Mouse (Mus musculus): ENCODE measurements around the gene Kcnj2.
A peak's percentile ranks its signal among the peaks of the same experiment; 100 is the strongest.

Gene Kcnj2

GRCm38 (mm10) chr11:111065635-111066298 is at the start of gene Kcnj2:
Kcnj2 (plus strand) TSS chr11:111066164.
- DNase-seq (ENCODE audit: low spot score) = peak; percentile 96

DNA sequence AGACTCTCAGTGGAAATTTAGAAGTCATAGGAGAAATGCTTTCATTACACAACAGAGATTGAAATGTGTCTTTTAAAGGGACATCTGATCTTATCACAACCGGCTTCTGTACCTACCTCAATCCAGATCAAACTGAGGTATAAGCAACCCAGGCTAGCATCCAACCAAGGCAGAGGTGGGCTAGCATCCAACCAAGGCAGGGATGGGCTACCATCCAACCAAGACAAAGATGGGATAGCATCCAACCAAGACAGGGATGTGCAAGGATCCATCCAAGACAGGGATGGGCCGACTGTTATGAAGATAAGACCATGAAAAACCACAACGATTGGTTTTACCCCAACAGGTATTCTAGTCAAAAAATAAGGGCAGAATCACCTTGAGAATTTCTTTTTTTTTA is 49.8 kb upstream of the Kcnj2 start:
- DNase-seq (ENCODE audit: low spot score) = no peak

GRCm38 (mm10) chr11:111020211-111020610 is 45.8 kb upstream of the Kcnj2 start:
- DNase-seq (ENCODE audit: low spot score) = no peak

GRCm38 (mm10) chr11:111022681-111023281 is 43.2 kb upstream of the Kcnj2 start:
- no peak for DNase-seq (ENCODE audit: low spot score)

GRCm38 (mm10) chr11:111042175-111042574 is 23.8 kb upstream of the Kcnj2 start:
- DNase-seq (ENCODE audit: low spot score) = peak; percentile 36

DNA sequence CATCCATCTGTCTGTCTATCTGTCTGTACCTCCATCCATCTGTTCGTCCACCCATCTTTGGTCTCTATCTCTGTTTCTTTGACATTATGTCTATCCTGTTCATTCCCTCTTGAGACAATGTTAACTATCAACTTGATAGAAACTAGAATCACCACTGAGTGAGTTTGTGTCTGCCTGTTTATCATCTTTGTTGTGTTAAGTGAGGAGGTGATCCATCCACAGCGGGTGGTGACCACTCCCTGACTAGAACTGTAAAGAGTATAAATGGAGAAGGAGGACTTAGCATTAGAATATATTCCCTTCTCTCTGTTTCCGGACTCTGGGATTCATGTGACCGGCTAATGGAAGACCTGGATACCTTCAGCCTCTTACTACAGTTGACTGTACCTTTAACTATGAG is 22.7 kb upstream of the Kcnj2 start:
- no peak for DNase-seq (ENCODE audit: low spot score)

GRCm38 (mm10) chr11:111054252-111054651 is 11.7 kb upstream of the Kcnj2 start:
- DNase-seq (ENCODE audit: low spot score) = no peak

DNA sequence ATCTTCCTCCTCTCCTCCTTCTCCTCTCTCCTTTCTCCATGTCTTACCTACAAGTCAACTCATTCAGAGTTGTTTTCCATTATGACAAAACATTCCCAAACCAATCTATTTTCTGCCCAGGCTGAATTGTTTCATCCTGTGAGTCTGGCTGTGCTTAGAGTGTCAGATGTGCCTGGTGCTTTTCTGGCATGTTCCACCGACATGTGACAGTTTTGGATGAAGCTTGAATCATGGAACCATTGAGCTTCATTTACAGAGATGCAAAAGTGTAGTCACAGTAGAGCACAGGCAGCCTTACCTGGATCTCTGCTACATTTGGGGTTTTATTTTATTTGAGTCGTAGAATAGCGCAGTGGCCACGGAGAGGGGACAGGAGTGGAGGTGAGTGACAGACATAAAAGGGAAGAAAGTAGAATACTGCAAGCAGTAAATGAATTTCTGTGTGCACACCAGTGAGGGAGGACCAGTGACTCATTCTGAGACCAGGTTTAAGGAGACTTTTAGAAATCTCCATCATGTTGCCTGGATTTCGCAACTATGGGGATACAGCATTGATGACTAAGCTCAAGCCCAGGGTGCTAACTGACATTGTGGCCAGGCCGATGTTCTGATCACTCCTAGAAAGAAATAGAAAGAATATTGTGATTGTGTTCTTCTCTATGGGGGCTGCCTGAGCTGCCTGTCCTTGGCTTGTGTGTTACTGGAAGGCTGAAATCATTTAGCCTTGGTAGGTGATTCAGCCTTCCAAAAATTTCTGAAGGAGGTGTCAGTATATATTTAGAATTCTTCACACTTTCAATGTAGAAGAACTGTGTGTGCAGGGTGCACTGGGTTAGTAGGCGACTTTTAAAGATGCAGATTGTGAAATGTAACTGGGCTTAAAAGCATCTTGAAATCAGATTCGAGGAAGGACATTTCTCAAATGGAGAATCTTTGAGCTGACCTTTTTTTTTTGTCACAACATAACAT is 10.8 kb upstream of the Kcnj2 start:
- DNase-seq (ENCODE audit: low spot score) = peak; percentile 31

DNA sequence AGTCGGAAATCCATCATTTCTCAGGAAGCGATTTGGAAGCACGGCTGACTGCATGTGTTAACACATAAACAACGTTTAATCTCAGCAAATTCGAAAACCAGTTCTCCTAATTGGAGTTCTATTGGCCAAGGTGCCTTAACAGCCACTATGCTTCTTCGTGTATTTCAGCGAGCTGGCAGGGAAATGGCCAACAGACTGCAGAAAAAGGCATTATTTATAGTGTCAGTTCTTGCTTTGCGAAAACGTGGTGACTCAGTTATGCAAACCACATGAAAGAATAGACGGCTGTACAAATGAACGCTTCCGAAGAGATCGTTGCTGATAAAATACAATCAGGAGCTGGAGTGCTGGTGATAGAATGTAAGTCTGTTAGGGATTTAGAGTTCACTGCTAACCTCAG is 9.9 kb upstream of the Kcnj2 start:
- no peak for DNase-seq (ENCODE audit: low spot score)

GRCm38 (mm10) chr11:111057435-111057834 is 8.5 kb upstream of the Kcnj2 start:
- no peak for DNase-seq (ENCODE audit: low spot score)

- DNase-seq (ENCODE audit: low spot score) = no peak
Observed at GRCm38 (mm10) chr11:111059440-111059839, 6.5 kb upstream of the Kcnj2 start.

DNA sequence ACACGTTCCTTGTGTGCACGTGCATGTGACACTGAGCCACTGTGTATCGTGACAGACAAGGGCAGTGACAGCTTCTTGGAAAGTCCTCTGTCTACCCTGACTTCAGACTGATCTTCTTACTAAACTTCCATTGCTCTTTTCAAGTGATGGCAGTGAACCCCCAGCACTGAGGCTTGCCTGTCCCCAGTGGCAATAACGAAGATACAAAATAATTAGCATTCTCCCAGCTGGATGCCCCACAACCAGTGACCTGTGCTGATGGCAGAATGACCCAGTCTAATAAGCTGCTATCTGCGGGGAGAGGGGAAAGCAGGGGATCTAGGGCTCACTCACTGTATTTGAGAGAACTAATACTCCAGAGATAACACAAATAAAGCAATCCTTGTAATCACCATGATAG is 5.7 kb upstream of the Kcnj2 start:
- no peak for DNase-seq (ENCODE audit: low spot score)

DNA sequence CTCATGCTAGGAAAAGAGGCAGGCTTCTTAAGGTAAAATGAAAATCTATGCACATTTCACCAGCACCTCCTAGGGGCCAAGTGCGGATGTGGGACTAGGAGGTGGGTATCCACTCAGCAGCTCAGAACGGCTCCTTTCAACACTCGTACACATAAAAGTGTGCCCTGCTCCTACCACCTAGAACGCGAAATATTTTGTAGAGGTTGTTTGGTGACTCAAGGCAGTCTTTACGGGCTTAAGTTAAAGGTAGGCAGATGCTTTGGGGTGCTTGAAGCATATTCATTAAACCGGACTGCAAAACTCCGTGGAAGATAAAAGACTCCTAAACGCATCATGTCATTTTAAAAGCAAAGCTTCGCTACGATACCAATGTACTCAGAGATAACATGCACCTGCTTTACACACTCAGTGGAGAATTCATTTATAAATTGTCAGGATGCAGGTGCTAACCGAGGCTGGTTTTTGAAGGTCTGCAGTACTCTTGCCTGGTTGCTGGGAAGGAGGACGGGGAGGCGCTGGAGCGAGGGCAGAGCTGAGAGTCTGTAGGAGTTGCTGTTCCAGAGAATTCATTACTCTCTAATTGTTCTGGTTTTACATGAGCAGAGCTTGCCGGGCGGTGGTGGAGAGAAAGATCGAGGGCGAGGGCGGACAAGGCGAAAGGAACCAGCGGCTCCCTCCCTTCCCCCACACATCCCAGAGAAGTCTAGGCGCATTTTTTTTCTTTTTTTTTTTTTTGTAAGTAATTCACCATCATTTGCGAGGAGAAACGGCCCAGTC is 1.0 kb upstream of the Kcnj2 start:
- peak; percentile 62 for DNase-seq (ENCODE audit: low spot score)

DNA sequence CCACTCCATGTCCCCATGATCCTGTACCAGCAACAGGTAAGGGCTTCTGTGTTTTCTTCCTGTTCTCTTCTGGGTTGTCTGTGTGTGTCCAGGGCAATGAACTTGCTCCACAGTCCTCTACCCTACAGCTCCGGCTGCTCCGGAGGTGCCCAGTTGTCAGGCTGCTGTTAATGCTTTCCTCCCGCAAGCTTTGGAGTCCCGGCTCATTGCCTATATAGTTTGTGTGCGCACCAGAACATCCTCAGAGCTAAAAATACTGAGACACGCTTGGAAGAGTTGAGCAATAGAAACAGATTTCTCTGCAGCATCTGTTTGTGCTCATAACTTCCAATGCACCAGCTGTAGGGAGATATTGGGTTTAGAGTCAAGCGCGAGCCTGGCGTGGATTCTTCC is 331 bp downstream of the Kcnj2 start:
- DNase-seq (ENCODE audit: low spot score) = peak; percentile 44

- DNase-seq (ENCODE audit: low spot score) = no peak
Observed at GRCm38 (mm10) chr11:111067787-111068186, 1.8 kb downstream of the Kcnj2 start.

GRCm38 (mm10) chr11:111070460-111070859 is 4.5 kb downstream of the Kcnj2 start:
- DNase-seq (ENCODE audit: low spot score) = no peak

DNA sequence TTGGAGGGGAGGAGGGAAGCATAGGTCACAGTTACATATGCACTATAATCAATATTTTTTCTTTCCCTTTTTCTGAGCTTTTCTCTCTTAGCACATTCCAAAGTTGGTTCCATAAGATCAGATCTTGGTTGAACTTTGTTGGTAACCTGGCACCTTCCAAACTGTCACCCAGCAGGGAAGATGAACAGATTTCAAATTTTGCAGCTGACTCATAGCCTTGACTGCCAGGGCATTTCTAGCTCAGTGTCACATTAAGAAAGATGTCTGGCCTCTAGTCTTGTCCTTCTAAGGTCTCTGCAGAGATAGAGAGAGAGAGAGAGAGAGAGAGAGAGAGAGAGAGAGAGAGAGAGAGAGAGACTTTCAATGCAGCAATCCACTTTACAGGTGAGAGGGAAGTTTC is 8.2 kb downstream of the Kcnj2 start:
- no peak for DNase-seq (ENCODE audit: low spot score)

DNA sequence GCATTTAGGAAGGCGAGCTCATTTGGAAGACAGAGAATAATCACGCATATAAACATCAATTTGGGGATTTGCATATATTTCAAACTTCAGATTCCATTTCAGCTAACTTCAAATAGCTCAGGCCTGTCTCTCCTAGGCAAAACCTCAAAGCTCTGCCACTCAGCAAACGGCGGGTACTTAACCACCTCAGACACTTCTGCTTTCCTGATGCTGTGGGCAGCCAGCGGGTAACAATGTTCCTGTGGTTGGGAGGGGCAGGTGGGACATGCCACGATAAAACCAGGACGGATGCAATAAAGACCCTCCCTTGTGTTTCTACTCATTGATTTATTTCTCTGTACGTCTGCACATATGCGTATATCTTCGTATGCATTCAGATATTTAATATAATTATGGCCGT is 12.1 kb downstream of the Kcnj2 start:
- no peak for DNase-seq (ENCODE audit: low spot score)

- DNase-seq (ENCODE audit: low spot score) = no peak
Observed at GRCm38 (mm10) chr11:111083009-111083408, 17.0 kb downstream of the Kcnj2 start.

GRCm38 (mm10) chr11:111086933-111087332 is 21.0 kb downstream of the Kcnj2 start:
- DNase-seq (ENCODE audit: low spot score) = no peak

DNA sequence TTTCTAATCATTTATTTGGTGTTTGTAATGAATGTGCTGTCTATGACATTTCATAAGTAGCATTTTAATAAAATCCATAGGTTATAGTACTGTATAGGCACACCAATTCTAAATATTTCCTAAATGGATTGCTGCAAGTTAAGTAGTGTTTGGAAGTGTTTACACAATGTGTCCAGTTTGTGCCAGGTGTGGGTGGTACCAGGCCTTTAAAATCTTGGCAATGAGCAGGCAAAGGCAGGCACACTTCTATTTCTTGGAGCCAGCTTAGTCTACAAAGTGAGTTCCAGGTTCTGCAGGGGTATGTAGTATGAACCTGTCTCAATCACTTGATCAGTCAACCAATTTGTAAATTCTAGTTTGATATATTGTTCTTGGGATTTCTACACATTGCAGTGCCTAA is 22.3 kb downstream of the Kcnj2 start:
- DNase-seq (ENCODE audit: low spot score) = no peak

DNA sequence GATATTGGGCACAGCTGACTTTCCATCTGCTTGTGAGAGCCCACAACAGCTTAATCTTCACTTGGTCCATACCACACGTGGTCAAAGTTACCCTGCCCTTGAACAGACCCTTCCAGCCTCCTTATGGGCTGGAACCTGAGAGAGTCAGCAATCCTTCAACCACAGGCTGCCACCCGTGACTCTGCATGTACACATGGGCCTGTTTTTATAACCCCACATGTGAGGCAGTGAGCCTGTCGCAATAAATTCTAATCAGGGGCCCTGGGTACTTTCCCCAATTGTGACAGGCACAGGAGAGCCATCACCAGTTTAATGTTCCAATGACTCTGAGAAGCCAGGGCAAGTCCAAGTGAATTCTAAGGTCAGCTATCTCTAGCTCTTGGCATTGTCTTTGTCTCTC is 22.8 kb downstream of the Kcnj2 start:
- DNase-seq (ENCODE audit: low spot score) = no peak

Measured in layer of hippocampus, adult 11-12 months (tissue).